Mouse (Mus musculus): ENCODE measurements around the gene Lzts2.

Gene Lzts2

GRCm38 (mm10) chr19:45047417-45047934 is 33.3 kb downstream of the Lzts2 start, which contains the start of gene Sfxn3:
TSS of gene Sfxn3 (plus strand) at chr19:45047503.
- in situ Hi-C loops (cut with MboI, MseI) = no loop called here

DNA sequence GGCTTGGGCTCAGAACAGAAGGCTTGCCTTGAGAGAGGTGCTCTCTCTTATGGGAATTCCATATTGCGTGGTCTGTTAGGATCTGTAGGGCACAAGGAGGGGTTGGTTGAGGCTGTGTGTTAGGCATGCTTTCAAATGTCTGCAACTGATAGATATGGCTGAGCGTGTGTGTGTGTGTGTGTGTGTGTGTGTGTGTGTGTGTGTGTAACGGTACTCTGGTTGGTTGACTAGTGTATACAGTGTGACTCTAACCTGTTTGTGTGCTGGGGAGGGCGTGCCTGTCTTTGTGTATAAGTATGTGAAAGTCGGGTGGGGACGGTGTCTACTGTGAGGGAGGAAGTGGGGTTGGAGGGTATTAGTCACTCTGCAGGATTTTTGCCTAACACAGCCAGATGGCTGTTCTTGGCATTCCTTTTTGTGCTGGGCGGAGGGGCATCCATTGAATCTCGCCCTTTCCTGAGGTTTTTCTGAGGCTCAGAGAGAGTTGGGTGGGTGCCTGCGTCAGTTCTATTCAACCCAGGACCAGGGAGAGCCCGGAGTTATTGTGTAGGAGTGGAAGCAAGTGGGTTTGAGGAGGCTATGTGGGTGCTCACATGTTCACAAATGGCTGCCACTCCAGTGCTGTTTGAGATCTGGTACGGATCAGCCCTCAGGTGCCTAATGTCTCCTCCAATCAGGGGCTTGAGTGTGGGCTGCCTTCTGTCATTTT is 33.9 kb downstream of the Lzts2 start:
- in situ Hi-C loops (cut with MboI, MseI) = no loop called here

DNA sequence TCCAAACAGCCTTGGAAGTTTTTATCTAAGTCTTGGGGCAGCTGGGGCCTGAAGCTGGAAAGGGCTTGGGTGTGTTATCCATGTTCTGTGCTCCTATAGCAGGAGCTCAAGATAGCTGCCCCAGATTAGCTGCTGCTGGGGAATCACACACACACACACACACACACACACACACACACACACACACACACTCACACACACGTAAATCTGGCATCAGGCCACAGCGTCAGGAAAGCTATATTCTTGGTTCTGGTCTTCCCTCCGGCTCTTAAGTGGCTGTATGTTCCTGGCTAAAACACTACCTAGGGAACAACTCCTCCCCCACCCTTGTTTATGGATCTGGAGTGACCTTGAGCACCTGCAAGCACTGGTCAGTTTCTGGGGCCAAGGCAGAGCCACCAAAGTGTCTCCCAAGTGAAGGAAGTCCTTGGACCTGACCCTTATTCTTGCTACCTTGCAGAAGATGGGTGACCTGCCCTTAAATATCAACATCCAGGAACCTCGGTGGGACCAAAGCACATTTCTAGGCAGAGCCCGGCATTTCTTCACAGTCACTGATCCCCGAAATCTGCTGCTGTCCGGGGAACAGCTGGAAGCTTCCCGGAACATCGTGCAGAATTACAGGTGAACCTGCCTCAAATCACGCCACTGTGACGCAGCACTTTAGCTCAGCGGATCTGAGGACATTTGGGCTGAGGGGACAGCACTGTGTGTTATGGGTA is 34.6 kb downstream of the Lzts2 start:
- in situ Hi-C loops (cut with MboI, MseI) = no loop called here

GRCm38 (mm10) chr19:45049523-45049922 is 35.3 kb downstream of the Lzts2 start:
- in situ Hi-C loops (cut with MboI, MseI) = no loop called here

- in situ Hi-C loops (cut with MboI, MseI) = no loop called here
Measured at GRCm38 (mm10) chr19:45053451-45053850, 39.2 kb downstream of the Lzts2 start.

DNA sequence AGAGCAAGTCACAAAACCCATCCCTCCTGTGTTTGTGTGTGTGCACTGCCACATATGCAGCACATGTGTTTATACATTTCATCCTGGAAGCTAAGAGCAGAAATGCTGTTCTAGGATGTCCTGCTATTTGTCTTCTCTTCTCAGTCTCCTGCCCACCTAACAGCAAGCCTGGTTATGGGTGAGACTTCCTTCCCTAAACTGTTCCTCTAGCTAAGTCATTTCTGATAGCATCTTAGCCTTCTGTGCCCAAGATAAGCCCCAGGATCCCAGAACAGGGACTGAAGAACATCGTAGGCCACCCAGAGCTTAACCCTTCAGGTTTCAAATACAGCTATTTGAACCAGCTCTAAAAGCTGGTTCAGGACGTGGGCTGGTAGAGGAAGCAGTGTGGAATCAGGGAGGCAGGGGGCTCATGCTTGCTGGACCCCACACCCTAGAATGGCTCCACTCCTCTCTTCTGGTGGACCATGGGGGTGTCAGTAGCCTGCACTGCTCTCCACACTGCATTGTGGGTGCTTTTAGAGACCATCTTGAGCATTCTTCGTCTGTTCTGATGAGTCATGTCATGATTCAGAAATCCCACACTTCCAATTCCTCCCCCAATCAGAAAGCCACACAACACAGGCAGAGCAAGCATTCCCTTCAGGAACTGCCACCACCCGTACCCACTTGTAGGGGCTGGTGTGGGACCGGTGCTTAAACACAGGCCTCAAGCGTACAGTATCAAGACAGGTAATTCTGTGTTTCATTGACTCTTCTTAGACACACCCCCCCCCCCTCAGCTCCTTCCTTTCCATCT is 40.9 kb downstream of the Lzts2 start:
- in situ Hi-C loops (cut with MboI, MseI) = no loop called here

DNA sequence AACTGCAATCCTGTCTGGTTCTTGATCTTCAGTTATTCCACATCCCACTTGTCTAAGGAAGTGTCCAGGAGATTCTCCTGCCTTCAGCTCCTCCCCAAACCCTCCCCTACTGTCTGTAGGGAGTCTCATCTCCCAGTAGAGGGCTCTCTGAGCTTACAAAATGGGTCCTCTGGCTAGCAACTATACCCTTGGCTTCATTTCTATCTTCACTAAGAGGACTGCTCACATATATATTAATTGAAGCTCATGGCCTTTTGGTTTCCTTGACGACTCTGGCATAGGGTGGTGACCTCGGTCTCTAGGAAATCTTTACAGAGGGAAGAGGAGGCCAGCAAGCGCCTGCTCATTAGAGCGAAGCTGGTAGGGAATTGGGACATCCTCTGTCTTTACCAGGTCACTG is 42.1 kb downstream of the Lzts2 start:
- in situ Hi-C loops (cut with MboI, MseI) = no loop called here

DNA sequence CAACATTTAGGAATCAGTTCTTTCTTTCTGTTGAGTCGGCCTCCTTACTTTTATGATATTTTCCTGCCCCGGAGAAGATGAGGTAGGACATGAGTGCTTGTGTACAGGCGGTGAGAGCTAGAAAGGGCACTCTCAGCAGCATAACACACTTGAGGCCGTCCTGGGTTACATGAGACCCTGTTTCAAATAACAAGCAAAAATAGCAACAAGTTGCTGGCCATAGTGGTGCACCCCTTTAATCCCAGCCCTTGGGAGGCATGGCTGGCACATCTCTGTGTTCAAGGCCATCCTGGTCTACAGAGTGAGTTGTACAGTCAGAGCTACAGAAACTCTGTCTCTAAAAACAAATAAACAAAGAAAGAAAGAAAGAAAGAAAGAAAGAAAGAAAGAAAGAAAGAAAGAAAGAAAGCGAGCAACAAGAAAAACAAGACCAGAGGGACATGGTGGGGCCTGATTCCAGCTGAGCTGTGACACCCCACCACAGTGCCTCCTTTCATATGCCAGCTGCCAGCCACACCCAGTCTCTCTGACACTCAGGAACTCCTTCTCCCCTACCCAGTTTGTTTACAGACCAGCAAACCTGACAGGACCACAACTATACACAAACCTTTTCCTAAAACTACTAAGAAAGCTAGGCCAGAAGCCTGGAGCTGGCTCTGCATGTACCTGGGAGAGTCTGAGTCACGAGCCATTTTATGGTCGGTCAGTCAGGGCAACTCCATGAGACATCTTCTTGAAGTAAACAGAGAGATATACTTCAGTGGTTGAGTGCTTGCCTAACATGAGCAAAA is 42.9 kb downstream of the Lzts2 start:
- in situ Hi-C loops (cut with MboI, MseI) = no loop called here

DNA sequence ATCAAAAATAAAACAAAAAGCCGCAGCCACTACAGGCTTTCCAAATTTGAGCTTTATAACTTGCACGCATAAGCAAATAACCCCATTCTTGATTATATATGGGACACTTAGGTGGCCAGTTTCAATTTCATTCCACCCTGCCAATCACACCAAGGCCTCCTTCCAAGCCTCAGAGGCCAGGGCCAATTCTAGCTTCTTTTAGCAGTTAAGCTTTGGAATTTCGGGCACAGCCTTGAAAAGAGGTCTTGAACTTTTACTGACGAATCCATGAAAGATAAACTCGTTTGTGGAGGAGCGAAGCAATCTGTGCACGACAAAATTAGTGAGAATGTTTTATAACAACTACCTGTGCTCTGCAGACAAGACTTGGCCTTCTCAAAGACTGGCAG is 43.5 kb downstream of the Lzts2 start:
- in situ Hi-C loops (cut with MboI, MseI) = no loop called here

DNA sequence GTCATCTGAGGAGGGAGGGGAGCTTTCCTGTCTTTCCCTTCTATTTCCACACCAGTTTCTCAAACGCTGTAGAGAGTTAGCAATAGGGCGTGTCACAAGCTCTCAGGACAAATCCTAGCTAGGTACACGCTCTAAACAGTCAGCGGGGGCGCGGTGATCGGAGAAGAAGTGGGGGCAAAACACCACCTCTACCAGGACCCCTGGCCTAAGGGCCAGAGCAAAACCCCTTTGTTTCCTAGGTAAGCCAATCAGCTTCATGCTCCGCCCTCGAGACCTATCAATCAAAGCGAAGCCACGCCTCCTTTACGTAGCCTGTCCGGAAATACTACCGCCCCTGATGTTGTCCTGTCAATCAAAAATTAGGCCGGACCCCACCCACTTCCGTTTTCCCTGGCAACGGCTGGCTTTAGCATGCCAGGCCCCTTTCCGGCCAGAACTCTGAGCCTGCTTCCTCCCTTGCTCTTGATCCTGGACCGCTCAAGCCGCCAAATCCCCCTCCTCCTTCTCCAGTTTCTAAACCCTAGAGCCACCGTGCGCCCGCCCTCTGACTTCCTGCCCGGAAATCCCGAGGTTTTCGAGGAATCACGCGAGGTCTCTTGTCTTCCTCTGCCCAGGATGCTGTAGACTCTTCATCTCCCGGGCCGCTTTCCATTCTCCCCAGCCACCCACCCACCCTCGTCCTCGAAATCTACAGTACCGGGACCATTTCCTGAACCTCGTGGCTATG is 44.1 kb downstream of the Lzts2 start:
- in situ Hi-C loops (cut with MboI, MseI) = no loop called here

DNA sequence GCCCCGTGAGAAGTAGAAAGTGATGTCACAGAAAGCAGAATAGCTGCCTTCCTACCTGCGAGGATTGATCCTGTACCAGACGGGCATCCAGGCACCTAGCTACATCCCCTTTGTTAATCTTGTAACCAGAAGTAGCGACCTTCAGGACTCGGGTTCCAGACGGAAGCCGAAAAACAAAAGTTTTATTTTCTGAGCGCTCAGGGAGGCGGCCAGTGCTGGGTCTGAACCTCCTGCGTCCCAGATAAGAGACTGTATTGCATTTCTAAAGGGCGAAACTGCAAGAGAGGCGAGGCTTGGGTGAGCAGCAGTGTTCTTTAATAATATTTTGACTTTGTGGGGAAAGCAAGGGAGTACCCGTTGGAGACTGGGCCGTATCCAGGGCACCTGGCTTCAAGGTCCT is 44.6 kb downstream of the Lzts2 start:
- in situ Hi-C loops (cut with MboI, MseI) = no loop called here

DNA sequence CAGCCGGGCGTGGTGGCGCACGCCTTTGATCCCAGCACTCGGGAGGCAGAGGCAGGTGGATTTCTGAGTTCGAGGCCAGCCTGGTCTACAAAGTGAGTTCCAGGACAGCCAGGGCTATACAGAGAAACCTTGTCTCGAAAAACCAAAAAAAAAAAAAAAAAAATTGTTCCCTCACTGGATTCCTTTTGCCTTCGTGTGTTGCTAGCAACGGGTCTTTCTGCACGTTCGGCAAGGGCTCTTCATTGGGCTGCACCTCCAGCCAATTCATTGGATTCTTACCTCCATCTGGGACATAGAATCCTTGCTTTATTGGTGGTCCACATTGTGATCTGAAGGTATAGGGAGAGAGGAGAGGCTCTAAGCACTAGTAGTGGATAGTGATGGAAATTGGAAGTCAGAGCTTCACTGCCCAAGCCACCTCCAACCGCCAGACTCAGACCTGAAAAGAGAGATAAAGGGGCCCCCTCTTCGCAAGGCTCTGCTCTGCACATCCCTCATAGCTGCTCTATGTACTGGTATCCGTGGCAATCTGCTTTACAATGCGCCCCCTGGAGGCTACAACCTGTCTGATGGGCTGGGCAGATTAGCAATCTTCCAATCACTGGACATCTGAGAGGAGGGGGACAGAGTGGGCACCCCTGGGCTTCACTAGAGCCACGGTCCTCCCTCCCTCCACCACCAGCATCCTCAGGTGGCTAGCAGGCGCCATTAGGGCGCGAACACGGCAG is 49.5 kb downstream of the Lzts2 start:
- in situ Hi-C loops (cut with MboI, MseI) = no loop called here

DNA sequence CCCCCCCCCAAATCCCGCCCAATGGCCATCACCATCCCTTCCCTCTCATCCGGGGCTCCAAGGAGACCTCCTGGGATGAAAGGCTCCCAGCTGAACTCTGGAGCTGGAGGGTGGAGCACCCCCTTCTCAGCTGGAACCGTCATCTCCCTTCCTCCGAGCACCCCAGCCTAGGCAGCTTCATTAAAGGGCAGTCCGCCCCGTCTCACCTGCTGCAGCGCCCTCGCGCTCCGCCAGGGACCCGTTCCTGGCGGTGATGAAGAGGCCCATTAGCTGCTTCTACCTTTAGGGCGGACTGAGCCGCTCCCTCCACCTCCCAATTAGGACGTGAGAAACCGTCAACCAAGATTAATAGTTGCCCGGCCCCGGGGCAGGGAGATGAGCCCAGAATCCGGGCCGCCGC is 51.0 kb downstream of the Lzts2 start:
- in situ Hi-C loops (cut with MboI, MseI) = loop anchor here in 1 of 2 experiments (5.0 kb wide), 1 partner anchor 778 kb away; no protein-coding TSS in a partner anchor

- in situ Hi-C loops (cut with MboI, MseI) = loop anchor here in 1 of 2 experiments (5.0 kb wide), 1 partner anchor 780 kb away; no protein-coding TSS in a partner anchor
Measured at GRCm38 (mm10) chr19:45067170-45067569, 53.0 kb downstream of the Lzts2 start.

- in situ Hi-C loops (cut with MboI, MseI) = loop anchor here in 1 of 2 experiments (5.0 kb wide), 1 partner anchor 781 kb away; no protein-coding TSS in a partner anchor
Measured at GRCm38 (mm10) chr19:45067758-45068510, 53.7 kb downstream of the Lzts2 start.

DNA sequence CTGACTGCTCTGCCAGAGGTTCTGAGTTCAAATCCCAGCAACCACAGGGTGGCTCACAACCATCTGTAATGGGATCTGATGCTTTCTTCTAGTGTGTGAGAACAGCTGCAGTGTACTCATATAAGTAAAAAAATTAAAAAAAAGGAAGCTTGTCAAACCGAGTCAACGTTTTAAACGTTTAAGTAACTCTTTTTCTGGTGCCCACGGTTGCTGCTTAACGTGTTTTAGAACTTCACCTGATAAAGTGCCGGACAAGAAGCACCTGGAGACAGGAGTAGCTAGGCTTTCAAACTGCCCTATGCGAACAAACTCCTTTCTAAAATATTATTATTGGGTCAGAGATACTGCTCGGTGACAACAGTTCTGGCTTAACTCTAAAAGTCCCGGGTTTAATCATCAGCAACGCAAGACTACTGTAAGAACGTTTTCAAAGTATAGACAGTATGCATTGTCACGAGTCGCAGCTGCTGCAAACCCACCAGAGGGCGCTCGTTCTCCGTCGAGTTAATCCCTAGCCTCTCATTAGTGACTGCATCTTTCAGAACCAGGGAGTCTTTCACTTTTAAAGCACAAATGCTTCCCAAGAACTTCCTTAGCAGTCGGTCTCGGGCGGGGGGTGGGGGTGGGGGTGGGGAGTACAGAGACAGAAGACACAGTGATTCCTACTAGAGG is 59.8 kb downstream of the Lzts2 start:
- in situ Hi-C loops (cut with MboI, MseI) = no loop called here

DNA sequence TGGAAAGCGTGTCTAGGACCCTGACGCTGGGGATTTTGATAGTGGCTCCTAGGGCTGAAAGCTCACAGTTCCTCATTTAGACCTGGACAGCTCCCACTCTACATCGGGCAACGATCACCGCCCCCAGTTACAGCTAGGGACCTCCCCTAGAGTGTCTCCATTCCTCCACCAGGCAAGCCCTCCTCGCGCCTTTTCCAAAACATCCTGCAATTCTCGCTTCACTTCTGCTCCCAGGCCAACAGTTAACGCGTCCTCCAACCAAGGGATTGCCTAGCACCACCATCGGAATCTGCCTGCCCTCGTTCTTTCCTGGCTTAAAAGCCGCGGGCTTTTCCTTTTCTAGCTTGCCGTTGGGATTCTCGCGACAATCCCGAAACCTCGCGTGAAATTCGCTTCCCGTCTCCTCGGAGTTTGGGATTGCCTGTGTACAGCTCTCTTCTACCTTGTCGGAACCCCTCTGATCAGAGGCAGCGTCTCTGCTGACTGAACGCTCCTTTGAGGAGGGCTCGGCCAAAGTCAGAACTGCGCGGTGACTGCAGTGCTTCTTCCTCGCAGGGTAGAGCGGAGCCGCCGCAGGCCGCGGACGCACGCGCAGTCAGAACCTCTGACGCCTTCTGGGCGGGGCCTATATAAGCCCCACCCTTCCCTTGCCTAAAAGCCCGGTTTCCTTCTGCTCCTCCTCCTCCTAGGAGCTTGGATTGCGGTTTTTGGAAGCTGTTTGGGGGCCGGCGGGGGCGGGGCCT is 60.5 kb downstream of the Lzts2 start, which contains the start of gene Kazald1:
Kazald1 (plus strand) TSS at position 662 of the 743 bp plus-strand sequence.
- in situ Hi-C loops (cut with MboI, MseI) = loop anchor here in 1 of 2 experiments (5.0 kb wide), 1 partner anchor 67 kb away; the partner anchor contains the start of genes Mrpl43 and Twnk

Measured in T-helper 17 cell (primary cell).